Mouse (Mus musculus): Measurements from ENCODE around the gene Camta1. TPM values are rescaled to one million over a fixed set of nuclear protein-coding genes. Genes with fewer than 3 reads are reported as not detected.

The Camta1 gene
- polyA plus RNA-seq, 1 experiment from 2014 or later: 86.8 TPM

- Histone ChIP-seq H3K9me3 (ENCODE audit: control insufficient read depth, low read depth, low read length) (no peaks in the 10 kb centered on the region; the same call in 1 of the 2 replicates), H3K9ac (replicated peaks; ENCODE audit: low read depth, low read length) (peak overlapping the region; percentile 10; the same call in 1 of the 2 replicates), H3K4me1 (ENCODE audit: control insufficient read depth, insufficient read depth, low read length) (peaks cover 18% of the 10 kb centered on the region; the same call in 1 of the 2 replicates), H3K36me3 (ENCODE audit: control insufficient read depth, insufficient read depth, low read length) (no peaks in the 10 kb centered on the region), H3K27ac (ENCODE audit: low read length) (no peak overlapping the region), H3K27me3 (ENCODE audit: control insufficient read depth, insufficient read depth, low read length) (no peaks in the 10 kb centered on the region), H3K4me2 (replicated peaks; ENCODE audit: low read depth, low read length) (peak overlapping the region; percentile 32), H3K4me3 (ENCODE audit: low read depth, low read length) (no peak overlapping the region)
- 8% methylated on average over 13 of the region's 13 CpGs for WGBS
- ATAC-seq (ENCODE audit: insufficient number of reproducible peaks, insufficient read depth, low FRiP score, low read depth): peak; percentile 55; the same call in 1 of the 2 replicates
Observed at GRCm38 (mm10) chr4:151141196-151141880, 720.3 kb downstream of the Camta1 start.

GRCm38 (mm10) chr4:151140368-151140982 lies 721.2 kb downstream of the Camta1 start:
- H3K9ac ChIP-seq (replicated peaks; ENCODE audit: low read depth, low read length): no peak overlapping the region
- no peak overlapping the region for H3K27ac ChIP-seq (ENCODE audit: low read length)
- no peak overlapping the region for H3K4me2 ChIP-seq (replicated peaks; ENCODE audit: low read depth, low read length)
- H3K27me3 ChIP-seq (ENCODE audit: control insufficient read depth, insufficient read depth, low read length): no peaks in the 10 kb centered on the region
- no peaks in the 10 kb centered on the region; the same call in 1 of the 2 replicates for H3K9me3 ChIP-seq (ENCODE audit: control insufficient read depth, low read depth, low read length)
- no peak overlapping the region for H3K4me3 ChIP-seq (ENCODE audit: low read depth, low read length)
- ATAC-seq (ENCODE audit: insufficient number of reproducible peaks, insufficient read depth, low FRiP score, low read depth): no peak
- 4% methylated on average over 19 of the region's 20 CpGs for WGBS
- H3K4me1 ChIP-seq (ENCODE audit: control insufficient read depth, insufficient read depth, low read length): peaks cover 18% of the 10 kb centered on the region; the same call in 1 of the 2 replicates
- H3K36me3 ChIP-seq (ENCODE audit: control insufficient read depth, insufficient read depth, low read length): no peaks in the 10 kb centered on the region

- Histone ChIP-seq H3K4me2 (replicated peaks; ENCODE audit: low read depth, low read length) (0 out of 2 replicates have a peak overlapping the region, but pooled peaks have one; percentile 26), H3K27ac (ENCODE audit: low read length) (no peak overlapping the region), H3K9me3 (ENCODE audit: control insufficient read depth, low read depth, low read length) (no peaks in the 10 kb centered on the region), H3K36me3 (ENCODE audit: control insufficient read depth, insufficient read depth, low read length) (no peaks in the 10 kb centered on the region), H3K9ac (replicated peaks; ENCODE audit: low read depth, low read length) (no peak overlapping the region), H3K4me1 (ENCODE audit: control insufficient read depth, insufficient read depth, low read length) (peaks cover 18% of the 10 kb centered on the region; the same call in 1 of the 2 replicates), H3K27me3 (ENCODE audit: control insufficient read depth, insufficient read depth, low read length) (no peaks in the 10 kb centered on the region), H3K4me3 (ENCODE audit: low read depth, low read length) (peak overlapping the region; percentile 3; the same call in 1 of the 2 replicates)
- ATAC-seq (ENCODE audit: insufficient number of reproducible peaks, insufficient read depth, low FRiP score, low read depth): peak; percentile 15; the same call in 1 of the 2 replicates
- WGBS: 7% methylated on average over 20 of the region's 20 CpGs
Observed at GRCm38 (mm10) chr4:151139053-151139840, 722.4 kb downstream of the Camta1 start.

- Histone ChIP-seq H3K9me3 (ENCODE audit: control insufficient read depth, low read depth, low read length) (no peaks in the 10 kb centered on the region), H3K9ac (replicated peaks; ENCODE audit: low read depth, low read length) (no peak overlapping the region), H3K4me2 (replicated peaks; ENCODE audit: low read depth, low read length) (no peak overlapping the region), H3K27me3 (ENCODE audit: control insufficient read depth, insufficient read depth, low read length) (no peaks in the 10 kb centered on the region), H3K4me1 (ENCODE audit: control insufficient read depth, insufficient read depth, low read length) (peaks cover 18% of the 10 kb centered on the region; the same call in 1 of the 2 replicates), H3K27ac (ENCODE audit: low read length) (no peak overlapping the region), H3K4me3 (ENCODE audit: low read depth, low read length) (no peak overlapping the region), H3K36me3 (ENCODE audit: control insufficient read depth, insufficient read depth, low read length) (no peaks in the 10 kb centered on the region)
- WGBS: 8% methylated on average over 2 of the region's 2 CpGs
- no peak for ATAC-seq (ENCODE audit: insufficient number of reproducible peaks, insufficient read depth, low FRiP score, low read depth)
Observed at GRCm38 (mm10) chr4:151138586-151138985, 723.1 kb downstream of the Camta1 start.

- Histone ChIP-seq H3K27me3 (ENCODE audit: control insufficient read depth, insufficient read depth, low read length) (no peaks in the 10 kb centered on the region), H3K4me3 (ENCODE audit: low read depth, low read length) (no peak overlapping the region), H3K9ac (replicated peaks; ENCODE audit: low read depth, low read length) (no peak overlapping the region), H3K4me2 (replicated peaks; ENCODE audit: low read depth, low read length) (no peak overlapping the region), H3K27ac (ENCODE audit: low read length) (no peak overlapping the region), H3K36me3 (ENCODE audit: control insufficient read depth, insufficient read depth, low read length) (no peaks in the 10 kb centered on the region), H3K4me1 (ENCODE audit: control insufficient read depth, insufficient read depth, low read length) (peaks cover 18% of the 10 kb centered on the region; the same call in 1 of the 2 replicates), H3K9me3 (ENCODE audit: control insufficient read depth, low read depth, low read length) (no peaks in the 10 kb centered on the region)
- ATAC-seq (ENCODE audit: insufficient number of reproducible peaks, insufficient read depth, low FRiP score, low read depth): 0 out of 2 replicates have a peak, but pooled peaks have one; percentile 7
- 17% methylated on average over 10 of the region's 10 CpGs for WGBS
Observed at GRCm38 (mm10) chr4:151138135-151138534, 723.5 kb downstream of the Camta1 start.

- no peak for ATAC-seq (ENCODE audit: insufficient number of reproducible peaks, insufficient read depth, low FRiP score, low read depth)
- H3K4me3 ChIP-seq (ENCODE audit: low read depth, low read length): no peak overlapping the region
- H3K27ac ChIP-seq (ENCODE audit: low read length): no peak overlapping the region
- peaks cover 18% of the 10 kb centered on the region; the same call in 1 of the 2 replicates for H3K4me1 ChIP-seq (ENCODE audit: control insufficient read depth, insufficient read depth, low read length)
- no peak overlapping the region for H3K9ac ChIP-seq (replicated peaks; ENCODE audit: low read depth, low read length)
- H3K36me3 ChIP-seq (ENCODE audit: control insufficient read depth, insufficient read depth, low read length): no peaks in the 10 kb centered on the region
- WGBS: 57% methylated on average over 5 of the region's 5 CpGs
- no peaks in the 10 kb centered on the region for H3K27me3 ChIP-seq (ENCODE audit: control insufficient read depth, insufficient read depth, low read length)
- H3K4me2 ChIP-seq (replicated peaks; ENCODE audit: low read depth, low read length): no peak overlapping the region
- no peaks in the 10 kb centered on the region for H3K9me3 ChIP-seq (ENCODE audit: control insufficient read depth, low read depth, low read length)
Observed at GRCm38 (mm10) chr4:151137701-151138100, 724.0 kb downstream of the Camta1 start.

GRCm38 (mm10) chr4:151135491-151135890 lies 726.2 kb downstream of the Camta1 start:
- Histone ChIP-seq H3K36me3 (ENCODE audit: control insufficient read depth, insufficient read depth, low read length) (no peaks in the 10 kb centered on the region), H3K9ac (replicated peaks; ENCODE audit: low read depth, low read length) (no peak overlapping the region), H3K27me3 (ENCODE audit: control insufficient read depth, insufficient read depth, low read length) (no peaks in the 10 kb centered on the region), H3K4me1 (ENCODE audit: control insufficient read depth, insufficient read depth, low read length) (peaks cover 18% of the 10 kb centered on the region; the same call in 1 of the 2 replicates), H3K27ac (ENCODE audit: low read length) (no peak overlapping the region), H3K4me2 (replicated peaks; ENCODE audit: low read depth, low read length) (no peak overlapping the region), H3K9me3 (ENCODE audit: control insufficient read depth, low read depth, low read length) (no peaks in the 10 kb centered on the region), H3K4me3 (ENCODE audit: low read depth, low read length) (no peak overlapping the region)
- no peak for ATAC-seq (ENCODE audit: insufficient number of reproducible peaks, insufficient read depth, low FRiP score, low read depth)
- 74% methylated on average over 8 of the region's 8 CpGs for WGBS

GRCm38 (mm10) chr4:151133760-151134159 lies 727.9 kb downstream of the Camta1 start:
- WGBS: 61% methylated on average over 4 of the region's 4 CpGs
- no peak for ATAC-seq (ENCODE audit: insufficient number of reproducible peaks, insufficient read depth, low FRiP score, low read depth)
- H3K36me3 ChIP-seq (ENCODE audit: control insufficient read depth, insufficient read depth, low read length): no peaks in the 10 kb centered on the region
- H3K9ac ChIP-seq (replicated peaks; ENCODE audit: low read depth, low read length): no peak overlapping the region
- H3K27me3 ChIP-seq (ENCODE audit: control insufficient read depth, insufficient read depth, low read length): no peaks in the 10 kb centered on the region
- H3K4me3 ChIP-seq (ENCODE audit: low read depth, low read length): no peak overlapping the region
- peaks cover 17% of the 10 kb centered on the region; the same call in 1 of the 2 replicates for H3K4me1 ChIP-seq (ENCODE audit: control insufficient read depth, insufficient read depth, low read length)
- H3K4me2 ChIP-seq (replicated peaks; ENCODE audit: low read depth, low read length): no peak overlapping the region
- no peaks in the 10 kb centered on the region for H3K9me3 ChIP-seq (ENCODE audit: control insufficient read depth, low read depth, low read length)
- no peak overlapping the region for H3K27ac ChIP-seq (ENCODE audit: low read length)

Data from stomach, embryonic 14.5 days (tissue).